Mouse (Mus musculus) forebrain, embryonic 16.5 days (tissue): ENCODE data around the gene Itga2. TPM values are rescaled to one million over a fixed set of nuclear protein-coding genes. Genes with fewer than 3 reads are reported as not detected.

Experiments
- ATAC-seq: fragments of 200-750 bp; cut with Nextera tagmentation; 2 replicates; pipeline ENCODE4 v1.8.0; 2017; ENCODE audit warnings: mild to moderate bottlenecking, moderate library complexity
- H3K27ac ChIP-seq: fragments of 300-500 bp; sonication (generic); 2 replicates; pipeline ENCODE4 v1.5.1; 2014; ENCODE audit warnings: low read length, control low read depth
- H3K27me3 ChIP-seq: fragments of 300-500 bp; sonication (generic); replicated peaks from 2 replicates; pipeline ENCODE4 v1.6.1; 2014; ENCODE audit warnings: low read length; ENCODE audit not compliant: control insufficient read depth, insufficient read depth
- H3K36me3 ChIP-seq: fragments of 300-500 bp; sonication (generic); 2 replicates; pipeline ENCODE4 v1.6.1; 2014; ENCODE audit not compliant: control insufficient read depth, insufficient read depth
- H3K4me1 ChIP-seq: fragments of 300-500 bp; sonication (generic); replicated peaks from 2 replicates; pipeline ENCODE4 v1.6.1; 2014; ENCODE audit warnings: low read length; ENCODE audit not compliant: control insufficient read depth, insufficient read depth
- H3K4me2 ChIP-seq: fragments of 300-500 bp; sonication (generic); 2 replicates; pipeline ENCODE4 v1.6.1; 2014; ENCODE audit warnings: mild to moderate bottlenecking, low read length, control low read depth
- H3K4me3 ChIP-seq: fragments of 300-500 bp; sonication (generic); replicated peaks from 2 replicates; pipeline ENCODE4 v1.5.1; 2014; ENCODE audit warnings: mild to moderate bottlenecking, low read length, control low read depth
- H3K9ac ChIP-seq: fragments of 300-500 bp; sonication (generic); replicated peaks from 2 replicates; pipeline ENCODE4 v1.6.1; 2014; ENCODE audit warnings: low read depth, low read length, control low read depth
- H3K9me3 ChIP-seq: fragments of 300-500 bp; sonication (generic); 2 replicates; pipeline ENCODE4 v1.6.1; 2016; ENCODE audit warnings: low read length; ENCODE audit not compliant: control insufficient read depth
- WGBS: fragments of 180-500 bp; shearing (Covaris S2); extraction: QIAGEN DNeasy Blood & Tissue Kit; methylation state at CpG from one replicate; pipeline ENCODE4 v1.1.7; 2014; 5-methylcytosine and 5-hydroxymethylcytosine counted together
- polyA plus RNA-seq: library from polyadenylated mRNA; unstranded; fragments of >200 nt; fragmentation: Nextera tagmentation; extraction: Ambion mirVana; gene quantifications from 2 replicates; pipeline ENCODE4 v1.2.1, GENCODE M21; 2015

Gene Itga2
- polyA plus RNA-seq, 1 experiment from 2014 or later = 0.89 TPM

- Histone ChIP-seq H3K36me3 (no peaks in the 10 kb centered on the region; the same call in 1 of the 2 replicates), H3K27ac (no peak within 1 kb of the TSS), H3K9ac (peak within 1 kb of the TSS; percentile 66), H3K4me2 (peak within 1 kb of the TSS; percentile 86), H3K27me3 (no peaks in the 10 kb centered on the region), H3K9me3 (no peaks in the 10 kb centered on the region), H3K4me3 (peak within 1 kb of the TSS; percentile 67), H3K4me1 (peaks cover 8% of the 10 kb centered on the region)
- WGBS = under 1% methylated on average over 39 of the region's 39 CpGs
- peak; percentile 99 for ATAC-seq
These were observed 114.0 kb downstream of the Itga2 start, which contains the start of gene Mocs2 for GRCm38 (mm10) chr13:114817751-114818360. Mocs2 (plus strand) TSS chr13:114818236.

DNA sequence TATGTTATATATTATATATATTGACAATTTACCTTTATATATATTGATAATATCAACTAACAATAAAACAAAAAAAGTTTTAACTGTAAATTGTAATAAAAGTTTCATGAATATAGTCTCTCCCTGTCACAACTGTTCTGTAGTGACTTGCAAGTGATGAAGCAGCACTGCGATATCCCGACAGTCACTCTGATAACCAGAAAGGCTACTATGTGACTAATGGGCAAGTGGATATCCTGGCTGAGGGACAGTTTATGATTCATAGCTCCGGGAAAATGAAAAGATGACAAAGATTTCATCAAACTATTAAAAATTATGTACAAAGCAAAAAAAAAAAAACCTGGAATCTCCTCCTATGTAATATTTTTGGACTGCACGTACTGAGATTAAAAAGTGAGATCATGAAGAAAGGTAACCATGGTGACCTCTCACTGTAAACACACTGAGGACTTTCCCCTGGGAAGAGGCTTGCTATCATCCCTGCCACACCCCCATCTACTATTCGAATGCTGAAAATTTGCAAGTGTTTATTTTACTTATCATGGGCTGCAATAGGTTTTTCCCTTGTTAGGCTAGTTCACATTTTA is 122.2 kb downstream of the Itga2 start:
- Histone ChIP-seq H3K4me3 (no peak overlapping the region), H3K4me2 (no peak overlapping the region), H3K27me3 (no peaks in the 10 kb centered on the region), H3K36me3 (no peaks in the 10 kb centered on the region), H3K27ac (no peak overlapping the region), H3K4me1 (no peaks in the 10 kb centered on the region), H3K9me3 (no peaks in the 10 kb centered on the region), H3K9ac (no peak overlapping the region)
- WGBS = 91% methylated on average over 5 of the region's 5 CpGs
- no peak for ATAC-seq

DNA sequence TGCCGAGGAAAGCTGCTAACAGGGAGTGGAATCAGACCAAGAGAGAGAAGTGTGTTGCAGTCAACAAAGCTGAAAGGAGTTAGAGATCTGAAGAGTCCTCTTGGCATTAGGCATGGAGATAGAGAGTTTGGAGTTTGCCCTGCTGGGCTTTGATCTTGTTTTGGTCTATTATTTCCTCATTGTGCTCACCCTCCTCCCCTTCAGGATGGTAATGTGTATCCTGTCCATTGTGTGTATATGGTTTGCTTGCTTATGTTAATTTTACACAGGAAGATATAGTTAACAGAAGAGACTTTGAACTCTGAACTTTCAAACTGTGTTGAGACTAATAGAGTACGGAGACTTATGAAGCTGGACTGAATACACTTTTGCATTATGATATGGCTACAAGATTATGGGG is 128.9 kb downstream of the Itga2 start:
- ATAC-seq = no peak
- Histone ChIP-seq H3K36me3 (no peaks in the 10 kb centered on the region), H3K4me1 (no peaks in the 10 kb centered on the region), H3K4me2 (no peak overlapping the region), H3K27ac (no peak overlapping the region), H3K9ac (no peak overlapping the region), H3K4me3 (no peak overlapping the region), H3K27me3 (no peaks in the 10 kb centered on the region), H3K9me3 (no peaks in the 10 kb centered on the region)
- WGBS = 88% methylated on average over 2 of the region's 2 CpGs

DNA sequence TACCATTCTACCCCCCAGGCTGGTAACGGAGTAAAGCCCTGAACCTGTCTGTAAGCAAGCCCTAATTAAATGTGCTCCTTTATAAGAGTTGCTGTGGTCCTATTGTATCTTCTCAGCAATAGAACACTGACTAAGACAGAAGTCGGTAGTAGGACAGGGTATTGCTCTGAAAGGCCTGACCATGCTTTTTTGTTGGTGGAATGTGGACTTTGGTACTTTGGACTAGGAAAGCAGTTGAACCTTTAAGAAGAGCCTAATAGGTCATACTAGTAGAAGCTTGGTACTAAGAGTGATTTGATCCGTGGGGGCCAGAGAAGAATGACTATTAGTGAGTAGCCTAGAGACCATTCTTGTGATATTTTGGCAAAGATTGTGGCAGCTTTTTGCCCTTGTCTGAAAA is 130.0 kb downstream of the Itga2 start:
- WGBS = 57% methylated on average over 3 of the region's 3 CpGs
- Histone ChIP-seq H3K9me3 (no peaks in the 10 kb centered on the region), H3K4me3 (no peak overlapping the region), H3K9ac (no peak overlapping the region), H3K27me3 (no peaks in the 10 kb centered on the region), H3K4me1 (no peaks in the 10 kb centered on the region), H3K27ac (no peak overlapping the region), H3K36me3 (no peaks in the 10 kb centered on the region), H3K4me2 (no peak overlapping the region)
- no peak for ATAC-seq

- Histone ChIP-seq H3K9ac (no peak overlapping the region), H3K36me3 (no peaks in the 10 kb centered on the region), H3K27ac (no peak overlapping the region), H3K4me1 (no peaks in the 10 kb centered on the region), H3K4me3 (no peak overlapping the region), H3K4me2 (no peak overlapping the region), H3K27me3 (no peaks in the 10 kb centered on the region; the same call in 1 of the 2 replicates), H3K9me3 (no peaks in the 10 kb centered on the region)
- ATAC-seq = peak; percentile 75
- 42% methylated on average over 6 of the region's 6 CpGs for WGBS
These were observed 138.5 kb downstream of the Itga2 start for GRCm38 (mm10) chr13:114793250-114794030.

- Histone ChIP-seq H3K27me3 (no peaks in the 10 kb centered on the region; the same call in 1 of the 2 replicates), H3K9ac (no peak overlapping the region), H3K4me1 (no peaks in the 10 kb centered on the region), H3K4me2 (no peak overlapping the region), H3K36me3 (no peaks in the 10 kb centered on the region), H3K9me3 (no peaks in the 10 kb centered on the region), H3K27ac (no peak overlapping the region), H3K4me3 (no peak overlapping the region)
- ATAC-seq = no peak
- 90% methylated on average over 1 of the region's 1 CpGs for WGBS
These were observed 140.4 kb downstream of the Itga2 start for GRCm38 (mm10) chr13:114791511-114791910.

Other genes starting within 250 kb of the Itga2 start
- gene Mocs2, start 113.9 kb downstream of the Itga2 start, polyA plus RNA-seq = 112 TPM in 2 replicates
- 4.2 and 4.5 TPM in 2 replicates for gene Pelo, start 158.1 kb upstream of the Itga2 start, polyA plus RNA-seq
- 1.8 and 2.1 TPM in 2 replicates for gene Gm49395, start 169.8 kb upstream of the Itga2 start, polyA plus RNA-seq
- gene Itga1, start 169.9 kb upstream of the Itga2 start, polyA plus RNA-seq = 6.6 and 6.8 TPM in 2 replicates